Mouse (Mus musculus): ENCODE measurements around the gene Map4k5. TPM values are rescaled to one million over a fixed set of nuclear protein-coding genes. Genes with fewer than 3 reads are reported as not detected.

The Map4k5 gene
- polyA plus RNA-seq, 1 experiment from 2014 or later, result 24.1 TPM

DNA sequence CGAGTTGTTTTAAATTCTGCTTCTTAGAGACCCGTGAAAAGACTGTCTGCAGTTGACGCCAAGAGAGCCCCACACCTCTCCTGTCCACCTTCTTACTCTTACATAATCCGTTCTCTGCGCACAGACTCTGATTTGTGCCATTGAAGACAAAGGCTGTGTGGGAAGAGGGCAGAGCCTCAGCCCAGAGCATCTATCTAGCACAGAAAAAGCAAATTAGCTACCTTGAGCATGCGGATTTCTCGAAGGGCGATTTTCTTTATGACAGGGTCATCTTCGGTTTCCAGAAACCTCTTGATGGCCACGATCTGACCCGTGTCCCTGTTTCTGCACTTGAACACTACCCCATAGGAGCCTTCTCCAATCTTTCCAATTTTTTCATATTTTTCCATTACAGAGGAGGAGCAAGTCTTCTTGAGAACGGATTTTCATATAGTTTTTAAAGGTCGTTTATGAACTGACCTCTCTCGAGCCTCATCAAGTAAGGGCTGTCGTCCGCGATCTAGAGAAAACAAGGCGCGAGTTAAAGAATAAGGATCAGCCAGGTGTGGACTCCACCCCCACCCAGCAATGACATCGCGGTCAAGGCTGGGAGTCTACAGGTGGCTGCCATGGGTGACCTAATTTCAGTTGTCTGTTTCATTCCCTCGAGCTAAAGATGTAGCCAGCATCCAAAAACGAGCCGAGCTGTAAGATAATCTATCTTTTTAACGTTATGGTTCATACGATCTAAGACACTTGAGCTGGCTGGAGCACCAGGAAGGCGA is 103.1 kb downstream of the Map4k5 start:
- Histone ChIP-seq H3K4me2 (ENCODE audit: low read length) (peak overlapping the region; percentile 68), H3K27me3 (ENCODE audit: control insufficient read depth, insufficient read depth, low read depth, low read length) (no peaks in the 10 kb centered on the region), H3K4me1 (ENCODE audit: control insufficient read depth, insufficient read depth, low read length) (no peaks in the 10 kb centered on the region; the same call in 1 of the 2 replicates), H3K9ac (ENCODE audit: low read depth, low read length) (peak overlapping the region; percentile 70), H3K9me3 (replicated peaks; ENCODE audit: control insufficient read depth, low read length, poor library complexity, severe bottlenecking) (no peaks in the 10 kb centered on the region), H3K27ac (ENCODE audit: low read length) (peak overlapping the region; percentile 63; the same call in 1 of the 2 replicates), H3K4me3 (ENCODE audit: low read depth, low read length) (peak overlapping the region; percentile 50), H3K36me3 (ENCODE audit: control insufficient read depth, insufficient read depth, low read length) (no peaks in the 10 kb centered on the region)
- 30% methylated on average over 27 of the region's 27 CpGs for WGBS
- ATAC-seq, result peak; percentile 27

DNA sequence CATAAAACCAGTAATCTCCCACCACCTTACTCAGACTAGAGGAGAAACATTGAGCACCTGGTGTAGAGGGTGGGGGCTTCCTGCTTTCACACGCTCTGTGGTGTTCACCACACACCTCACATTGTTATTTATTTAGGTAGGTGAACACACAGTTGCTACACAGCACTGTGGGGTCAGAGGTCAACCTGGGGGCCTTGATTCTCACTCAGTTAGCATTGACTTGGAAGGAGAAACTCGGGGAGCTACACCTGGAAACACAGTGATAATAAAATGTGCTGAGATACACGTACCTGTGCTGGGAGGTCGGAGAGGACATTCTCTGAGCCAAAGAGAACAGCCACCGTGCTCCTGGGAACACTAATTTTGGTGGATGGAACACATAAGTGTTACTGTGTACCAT is 104.6 kb downstream of the Map4k5 start:
- Histone ChIP-seq H3K9ac (ENCODE audit: low read depth, low read length) (no peak overlapping the region), H3K27me3 (ENCODE audit: control insufficient read depth, insufficient read depth, low read depth, low read length) (no peaks in the 10 kb centered on the region), H3K27ac (ENCODE audit: low read length) (no peak overlapping the region), H3K36me3 (ENCODE audit: control insufficient read depth, insufficient read depth, low read length) (no peaks in the 10 kb centered on the region), H3K9me3 (replicated peaks; ENCODE audit: control insufficient read depth, low read length, poor library complexity, severe bottlenecking) (no peaks in the 10 kb centered on the region), H3K4me2 (ENCODE audit: low read length) (no peak overlapping the region), H3K4me3 (ENCODE audit: low read depth, low read length) (no peak overlapping the region), H3K4me1 (ENCODE audit: control insufficient read depth, insufficient read depth, low read length) (no peaks in the 10 kb centered on the region; the same call in 1 of the 2 replicates)
- WGBS, result 90% methylated on average over 5 of the region's 5 CpGs
- ATAC-seq, result no peak

DNA sequence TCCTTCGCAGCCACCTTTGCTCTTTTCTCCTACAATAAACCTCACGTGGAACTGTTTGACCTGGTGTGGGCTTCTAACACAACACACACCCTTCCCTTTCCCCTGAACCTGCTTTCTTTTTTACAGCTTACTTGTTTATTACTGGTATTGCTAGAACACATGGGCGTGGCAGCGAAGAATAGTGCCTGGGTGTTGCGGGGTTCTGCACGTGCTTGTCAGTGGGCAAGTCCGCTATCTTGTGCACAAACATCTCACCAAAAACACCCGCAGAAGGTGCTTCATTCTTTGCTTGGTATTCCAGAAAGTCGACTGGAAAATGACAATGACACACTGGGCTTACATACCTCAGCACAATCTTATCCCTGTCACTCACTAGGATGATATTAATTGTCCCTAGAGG is 107.5 kb downstream of the Map4k5 start:
- Histone ChIP-seq H3K27ac (ENCODE audit: low read length) (no peak overlapping the region), H3K9me3 (replicated peaks; ENCODE audit: control insufficient read depth, low read length, poor library complexity, severe bottlenecking) (no peaks in the 10 kb centered on the region), H3K4me3 (ENCODE audit: low read depth, low read length) (no peak overlapping the region), H3K36me3 (ENCODE audit: control insufficient read depth, insufficient read depth, low read length) (no peaks in the 10 kb centered on the region), H3K4me1 (ENCODE audit: control insufficient read depth, insufficient read depth, low read length) (no peaks in the 10 kb centered on the region), H3K27me3 (ENCODE audit: control insufficient read depth, insufficient read depth, low read depth, low read length) (no peaks in the 10 kb centered on the region), H3K9ac (ENCODE audit: low read depth, low read length) (no peak overlapping the region), H3K4me2 (ENCODE audit: low read length) (no peak overlapping the region)
- WGBS, result 91% methylated on average over 9 of the region's 9 CpGs
- no peak for ATAC-seq

DNA sequence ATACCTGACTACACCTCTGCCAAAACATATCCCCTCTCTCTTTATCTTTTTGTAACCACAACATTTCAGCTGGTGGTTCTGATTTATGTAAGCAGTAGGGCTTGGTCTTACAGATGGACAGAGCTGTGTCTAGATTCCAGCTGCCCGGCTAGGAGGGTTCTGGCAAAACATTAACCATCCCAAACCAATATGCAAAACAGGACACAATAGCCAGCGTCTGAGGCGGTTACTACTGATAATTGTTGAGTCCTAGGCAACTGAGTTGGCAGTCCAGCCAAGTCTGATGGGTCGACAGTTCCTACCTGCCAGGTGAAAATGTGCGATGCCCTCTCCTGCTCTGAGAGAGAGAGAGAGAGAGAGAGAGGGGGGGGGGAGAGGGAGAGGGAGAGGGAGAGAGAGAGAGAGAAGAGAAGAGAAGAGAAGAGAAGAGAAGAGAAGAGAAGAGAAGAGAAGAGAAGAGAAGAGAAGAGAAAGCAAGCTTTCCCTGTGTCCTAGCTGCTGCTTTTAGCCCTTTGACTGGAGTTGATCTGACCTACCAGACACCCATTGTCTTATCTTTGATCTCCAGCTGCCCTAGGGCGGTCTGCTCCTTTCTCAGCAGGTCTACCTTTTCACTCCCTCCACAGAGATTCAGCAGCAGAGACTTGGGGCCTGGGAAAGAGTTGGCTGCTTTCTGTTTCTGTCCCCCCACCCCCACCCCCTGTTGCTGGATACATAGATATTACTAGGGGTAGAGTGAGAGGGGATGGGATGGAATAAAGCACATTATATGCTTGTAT is 109.6 kb downstream of the Map4k5 start:
- no peak for ATAC-seq
- Histone ChIP-seq H3K36me3 (ENCODE audit: control insufficient read depth, insufficient read depth, low read length) (no peaks in the 10 kb centered on the region), H3K9ac (ENCODE audit: low read depth, low read length) (no peak overlapping the region), H3K27me3 (ENCODE audit: control insufficient read depth, insufficient read depth, low read depth, low read length) (no peaks in the 10 kb centered on the region), H3K9me3 (replicated peaks; ENCODE audit: control insufficient read depth, low read length, poor library complexity, severe bottlenecking) (no peaks in the 10 kb centered on the region), H3K4me3 (ENCODE audit: low read depth, low read length) (no peak overlapping the region), H3K4me1 (ENCODE audit: control insufficient read depth, insufficient read depth, low read length) (no peaks in the 10 kb centered on the region), H3K27ac (ENCODE audit: low read length) (no peak overlapping the region), H3K4me2 (ENCODE audit: low read length) (no peak overlapping the region)
- 58% methylated on average over 6 of the region's 6 CpGs for whole genome bisulfite sequencing

DNA sequence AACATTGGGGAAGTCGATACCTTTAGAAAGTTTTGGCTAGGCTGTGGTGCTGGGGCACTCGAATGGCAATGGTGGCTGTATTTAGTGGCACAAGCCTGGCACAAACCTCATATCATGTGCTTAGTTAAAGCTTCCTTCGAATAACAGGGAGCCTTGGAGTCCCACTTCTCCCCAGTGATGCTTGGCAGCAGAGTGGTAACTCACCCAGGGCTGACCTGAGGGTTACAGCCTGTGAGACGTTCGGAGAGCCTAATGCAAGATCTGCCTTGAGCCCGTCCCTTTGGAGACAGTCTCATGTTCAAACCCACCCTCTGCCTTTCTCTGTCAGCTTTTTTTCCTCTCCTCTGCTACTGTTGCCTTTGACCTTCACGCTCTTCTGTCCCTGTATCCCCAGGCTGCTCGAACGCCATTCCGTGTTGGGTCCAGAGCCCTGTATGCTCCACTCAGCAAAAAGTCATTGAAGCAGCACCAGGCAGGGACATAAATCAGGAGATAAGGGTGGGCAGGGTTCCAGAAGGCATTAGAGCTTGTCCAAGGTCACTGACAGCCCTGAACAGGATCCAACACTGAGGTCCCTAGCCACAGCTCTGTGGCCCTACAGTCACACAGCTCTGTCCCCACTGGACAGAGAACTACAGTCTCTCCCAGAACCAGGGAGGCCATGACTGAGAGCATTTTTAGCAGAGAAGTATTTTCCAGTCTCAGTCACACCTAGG is 110.9 kb downstream of the Map4k5 start:
- no peak overlapping the region for H3K4me3 ChIP-seq (ENCODE audit: low read depth, low read length)
- no peaks in the 10 kb centered on the region for H3K27me3 ChIP-seq (ENCODE audit: control insufficient read depth, insufficient read depth, low read depth, low read length)
- no peak overlapping the region for H3K9ac ChIP-seq (ENCODE audit: low read depth, low read length)
- ATAC-seq, result no peak
- no peaks in the 10 kb centered on the region for H3K4me1 ChIP-seq (ENCODE audit: control insufficient read depth, insufficient read depth, low read length)
- no peaks in the 10 kb centered on the region for H3K9me3 ChIP-seq (replicated peaks; ENCODE audit: control insufficient read depth, low read length, poor library complexity, severe bottlenecking)
- 86% methylated on average over 10 of the region's 10 CpGs for WGBS
- no peak overlapping the region for H3K4me2 ChIP-seq (ENCODE audit: low read length)
- H3K36me3 ChIP-seq (ENCODE audit: control insufficient read depth, insufficient read depth, low read length), result no peaks in the 10 kb centered on the region
- no peak overlapping the region for H3K27ac ChIP-seq (ENCODE audit: low read length)

DNA sequence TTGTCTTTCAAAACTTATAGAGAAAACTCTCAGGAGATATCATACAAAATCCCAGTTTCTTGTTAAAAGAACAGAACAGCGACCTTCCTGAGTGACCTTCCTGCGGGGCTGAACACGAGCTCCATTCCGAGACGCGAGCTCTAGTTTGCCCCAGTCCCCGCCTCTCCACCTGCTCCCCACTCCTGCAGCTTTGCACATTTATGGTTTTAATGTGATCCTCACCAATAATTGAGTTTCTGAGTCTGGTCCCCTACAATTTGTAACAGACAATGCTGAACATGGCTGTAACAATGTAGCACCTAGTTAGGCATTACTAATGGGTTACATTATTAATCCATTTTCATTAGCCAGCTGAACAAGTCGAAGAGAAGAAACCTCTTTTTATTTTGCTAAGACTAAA is 111.5 kb downstream of the Map4k5 start:
- H3K36me3 ChIP-seq (ENCODE audit: control insufficient read depth, insufficient read depth, low read length), result no peaks in the 10 kb centered on the region

DNA sequence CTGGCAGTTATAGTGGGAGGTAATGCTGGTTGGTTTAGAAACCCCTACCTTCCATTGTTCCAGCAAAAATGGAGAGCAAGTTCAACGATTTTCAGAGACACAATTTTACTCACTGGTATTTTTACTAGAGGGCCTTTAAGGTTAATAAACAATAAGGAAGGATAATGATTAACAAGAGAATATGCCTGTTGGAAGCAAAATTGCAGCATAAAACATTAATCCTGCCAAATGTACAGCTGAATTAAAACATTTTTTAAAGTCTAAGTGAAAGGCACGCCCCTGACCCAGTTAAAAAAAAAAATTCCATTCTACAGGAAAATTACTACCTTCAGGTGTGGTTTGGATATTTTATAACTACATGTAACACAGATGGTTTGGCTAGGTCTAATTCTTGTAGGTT is 115.0 kb downstream of the Map4k5 start:
- H3K9ac ChIP-seq (ENCODE audit: low read depth, low read length), result no peak overlapping the region
- no peaks in the 10 kb centered on the region for H3K36me3 ChIP-seq (ENCODE audit: control insufficient read depth, insufficient read depth, low read length)
- no peak for ATAC-seq
- H3K4me3 ChIP-seq (ENCODE audit: low read depth, low read length), result no peak overlapping the region
- H3K4me1 ChIP-seq (ENCODE audit: control insufficient read depth, insufficient read depth, low read length), result no peaks in the 10 kb centered on the region
- 77% methylated on average over 2 of the region's 2 CpGs for WGBS
- no peak overlapping the region for H3K27ac ChIP-seq (ENCODE audit: low read length)
- no peaks in the 10 kb centered on the region for H3K27me3 ChIP-seq (ENCODE audit: control insufficient read depth, insufficient read depth, low read depth, low read length)
- H3K9me3 ChIP-seq (replicated peaks; ENCODE audit: control insufficient read depth, low read length, poor library complexity, severe bottlenecking), result no peaks in the 10 kb centered on the region
- H3K4me2 ChIP-seq (ENCODE audit: low read length), result no peak overlapping the region

More for the DNA sequence above, 111.5 kb downstream of the Map4k5 start:
- no peak overlapping the region for H3K27ac ChIP-seq (ENCODE audit: low read length)
- no peak overlapping the region for H3K4me2 ChIP-seq (ENCODE audit: low read length)
- H3K9ac ChIP-seq (ENCODE audit: low read depth, low read length), result no peak overlapping the region
- 67% methylated on average over 8 of the region's 8 CpGs for WGBS
- no peak overlapping the region for H3K4me3 ChIP-seq (ENCODE audit: low read depth, low read length)
- H3K4me1 ChIP-seq (ENCODE audit: control insufficient read depth, insufficient read depth, low read length), result no peaks in the 10 kb centered on the region
- no peaks in the 10 kb centered on the region for H3K9me3 ChIP-seq (replicated peaks; ENCODE audit: control insufficient read depth, low read length, poor library complexity, severe bottlenecking)
- H3K27me3 ChIP-seq (ENCODE audit: control insufficient read depth, insufficient read depth, low read depth, low read length), result no peaks in the 10 kb centered on the region
- no peak for ATAC-seq

DNA sequence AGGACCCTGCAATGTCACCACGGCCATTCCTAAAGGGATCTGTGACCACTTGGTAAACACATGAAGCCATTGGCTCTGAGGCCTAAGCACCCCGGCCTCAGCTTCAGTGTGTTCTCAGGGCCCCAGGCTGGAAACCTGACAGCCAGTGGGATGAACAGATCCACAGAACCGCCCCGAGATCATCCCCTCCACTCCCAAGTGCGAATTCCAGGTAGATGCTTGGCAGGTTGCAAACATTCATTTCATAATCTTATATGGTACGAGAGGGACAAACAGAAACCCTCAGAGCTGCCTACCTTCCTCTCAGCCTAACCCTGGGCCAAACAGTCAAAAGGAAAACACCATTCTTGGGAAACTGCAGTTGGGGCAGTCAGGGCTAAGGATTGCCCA is 115.7 kb downstream of the Map4k5 start:
- Histone ChIP-seq H3K27me3 (ENCODE audit: control insufficient read depth, insufficient read depth, low read depth, low read length) (no peaks in the 10 kb centered on the region), H3K36me3 (ENCODE audit: control insufficient read depth, insufficient read depth, low read length) (no peaks in the 10 kb centered on the region), H3K9me3 (replicated peaks; ENCODE audit: control insufficient read depth, low read length, poor library complexity, severe bottlenecking) (no peaks in the 10 kb centered on the region), H3K4me3 (ENCODE audit: low read depth, low read length) (no peak overlapping the region), H3K4me1 (ENCODE audit: control insufficient read depth, insufficient read depth, low read length) (no peaks in the 10 kb centered on the region), H3K4me2 (ENCODE audit: low read length) (no peak overlapping the region), H3K9ac (ENCODE audit: low read depth, low read length) (no peak overlapping the region), H3K27ac (ENCODE audit: low read length) (no peak overlapping the region)
- 89% methylated on average over 6 of the region's 6 CpGs for WGBS
- no peak for ATAC-seq
